Mouse (Mus musculus): ENCODE measurements around the gene Tmem185b. TPM values are rescaled to one million over a fixed set of nuclear protein-coding genes. Genes with fewer than 3 reads are reported as not detected.
A peak's percentile ranks its signal among the peaks of the same experiment; 100 is the strongest.

Gene Tmem185b
- total RNA-seq, 2 experiments from 2014 or later, result 11.8 to 14.7 TPM

GRCm38 (mm10) chr1:119499456-119499855 is 26.5 kb upstream of the Tmem185b start:
- DNase-seq (ENCODE audit: low spot score in 2 of 2), result no peak
- intact Hi-C loops (cut with DNase I), result no loop called here

- DNase-seq (ENCODE audit: low spot score in 2 of 2), result no peak
- intact Hi-C loops (cut with DNase I), result no loop called here
Measured at GRCm38 (mm10) chr1:119501881-119502280, 24.1 kb upstream of the Tmem185b start.

GRCm38 (mm10) chr1:119502729-119503128 is 23.2 kb upstream of the Tmem185b start:
- intact Hi-C loops (cut with DNase I), result no loop called here

GRCm38 (mm10) chr1:119503181-119503580 is 22.8 kb upstream of the Tmem185b start:
- intact Hi-C loops (cut with DNase I), result no loop called here
- DNase-seq (ENCODE audit: low spot score in 2 of 2), result no peak

More at GRCm38 (mm10) chr1:119502729-119503128, 23.2 kb upstream of the Tmem185b start:
- no peak for DNase-seq (ENCODE audit: low spot score in 2 of 2)

GRCm38 (mm10) chr1:119503808-119504207 is 22.2 kb upstream of the Tmem185b start:
- DNase-seq (ENCODE audit: low spot score in 2 of 2), result no peak
- intact Hi-C loops (cut with DNase I), result no loop called here

GRCm38 (mm10) chr1:119504260-119505062 is 21.5 kb upstream of the Tmem185b start, which contains the start of gene Ralb:
Gene Ralb, minus strand, starts transcription at chr1:119504794.
- intact Hi-C loops (cut with DNase I), result no loop called here
- peak; percentile 97 to 99 for DNase-seq (ENCODE audit: low spot score in 2 of 2)

- intact Hi-C loops (cut with DNase I), result no loop called here
Measured at GRCm38 (mm10) chr1:119505951-119506350, 20.0 kb upstream of the Tmem185b start.

GRCm38 (mm10) chr1:119508548-119508947 is 17.4 kb upstream of the Tmem185b start:
- intact Hi-C loops (cut with DNase I), result no loop called here
- DNase-seq (ENCODE audit: low spot score in 2 of 2), result no peak

More at GRCm38 (mm10) chr1:119505951-119506350, 20.0 kb upstream of the Tmem185b start:
- no peak for DNase-seq (ENCODE audit: low spot score in 2 of 2)

GRCm38 (mm10) chr1:119509474-119509873 is 16.5 kb upstream of the Tmem185b start:
- intact Hi-C loops (cut with DNase I), result no loop called here
- DNase-seq (ENCODE audit: low spot score in 2 of 2), result no peak

- intact Hi-C loops (cut with DNase I), result no loop called here
- no peak for DNase-seq (ENCODE audit: low spot score in 2 of 2)
Measured at GRCm38 (mm10) chr1:119510409-119510808, 15.6 kb upstream of the Tmem185b start.

GRCm38 (mm10) chr1:119510857-119511256 is 15.1 kb upstream of the Tmem185b start:
- intact Hi-C loops (cut with DNase I), result no loop called here
- no peak for DNase-seq (ENCODE audit: low spot score in 2 of 2)

- no peak for DNase-seq (ENCODE audit: low spot score in 2 of 2)
- intact Hi-C loops (cut with DNase I), result no loop called here
Measured at GRCm38 (mm10) chr1:119518060-119518459, 7.9 kb upstream of the Tmem185b start.

GRCm38 (mm10) chr1:119518786-119519185 is 7.2 kb upstream of the Tmem185b start:
- intact Hi-C loops (cut with DNase I), result no loop called here

GRCm38 (mm10) chr1:119519286-119519685 is 6.7 kb upstream of the Tmem185b start:
- DNase-seq (ENCODE audit: low spot score in 2 of 2), result no peak
- intact Hi-C loops (cut with DNase I), result no loop called here

More at GRCm38 (mm10) chr1:119518786-119519185, 7.2 kb upstream of the Tmem185b start:
- no peak for DNase-seq (ENCODE audit: low spot score in 2 of 2)

- no peak for DNase-seq (ENCODE audit: low spot score in 2 of 2)
- intact Hi-C loops (cut with DNase I), result loop anchor here (10.0 kb wide), 1 partner anchor 436 kb away; no protein-coding TSS in a partner anchor
Measured at GRCm38 (mm10) chr1:119521029-119521428, 4.9 kb upstream of the Tmem185b start.

GRCm38 (mm10) chr1:119521681-119522080 is 4.3 kb upstream of the Tmem185b start:
- intact Hi-C loops (cut with DNase I), result loop anchor here (10.0 kb wide), 1 partner anchor 437 kb away; no protein-coding TSS in a partner anchor
- DNase-seq (ENCODE audit: low spot score in 2 of 2), result no peak

GRCm38 (mm10) chr1:119522726-119523125 is 3.2 kb upstream of the Tmem185b start:
- intact Hi-C loops (cut with DNase I), result loop anchor here (10.0 kb wide), 1 partner anchor 438 kb away; no protein-coding TSS in a partner anchor
- DNase-seq (ENCODE audit: low spot score in 2 of 2), result no peak

- DNase-seq (ENCODE audit: low spot score in 2 of 2), result no peak
- intact Hi-C loops (cut with DNase I), result loop anchor here (10.0 kb wide), 1 partner anchor 439 kb away; no protein-coding TSS in a partner anchor
Measured at GRCm38 (mm10) chr1:119523369-119523768, 2.6 kb upstream of the Tmem185b start.

GRCm38 (mm10) chr1:119523826-119524225 is 2.1 kb upstream of the Tmem185b start:
- no peak for DNase-seq (ENCODE audit: low spot score in 2 of 2)
- intact Hi-C loops (cut with DNase I), result loop anchor here (10.0 kb wide), 1 partner anchor 439 kb away; no protein-coding TSS in a partner anchor

- DNase-seq (ENCODE audit: low spot score in 2 of 2), result peak in 1 of 2 experiments; percentile 32
- intact Hi-C loops (cut with DNase I), result loop anchor here (5.0 to 10.0 kb wide), 2 partner anchors 68 to 440 kb away; no protein-coding TSS in a partner anchor
Measured at GRCm38 (mm10) chr1:119525004-119525444, 936 bp upstream of the Tmem185b start.

All from left cerebral cortex, postnatal 14 days (tissue).